Mouse (Mus musculus): ENCODE measurements around the gene Prdm16.

Gene Prdm16

GRCm38 (mm10) chr4:154558041-154558440, 78.6 kb downstream of the Prdm16 start:
- DNase-seq (ENCODE audit: low spot score in 2 of 2), result no peak

DNA sequence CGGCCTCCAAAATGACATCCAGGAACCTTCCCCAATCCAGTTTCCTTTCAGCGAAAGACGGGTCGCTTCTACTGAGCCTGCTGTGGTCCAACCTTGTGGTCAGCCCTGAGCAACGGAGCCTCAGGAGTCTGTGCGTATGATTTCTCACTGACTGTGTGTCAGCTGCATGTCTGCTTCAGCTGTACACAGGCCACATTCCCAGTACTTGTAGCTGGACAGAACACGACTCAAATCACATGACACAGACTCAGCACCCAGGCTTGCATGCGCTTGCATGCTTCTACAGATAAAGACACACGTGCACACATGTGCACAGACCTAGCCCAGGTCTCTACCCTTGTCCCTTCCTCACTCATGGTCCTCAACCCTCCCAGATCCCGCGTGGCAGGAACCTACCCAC, 79.5 kb downstream of the Prdm16 start:
- no peak for DNase-seq (ENCODE audit: low spot score in 2 of 2)

DNA sequence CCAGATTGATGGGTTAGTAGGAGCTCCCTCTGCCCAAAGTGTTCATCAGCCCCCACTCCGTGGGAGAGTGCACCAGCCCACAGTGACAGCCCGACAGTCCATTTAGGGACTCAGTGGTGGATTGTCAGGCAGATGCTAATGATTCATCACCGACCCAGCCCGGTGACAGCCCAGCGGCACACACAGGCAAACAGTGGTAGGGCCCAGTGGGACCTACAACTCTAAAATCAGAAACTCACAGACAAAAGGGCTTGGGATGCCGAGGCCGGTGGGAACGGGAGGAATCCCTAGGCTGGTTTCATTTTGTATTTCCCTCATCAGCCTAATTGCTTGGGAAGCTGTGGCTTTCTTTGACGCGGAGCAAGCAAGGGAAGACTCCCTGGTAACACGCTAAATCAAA, 80.3 kb downstream of the Prdm16 start:
- no peak for DNase-seq (ENCODE audit: low spot score in 2 of 2)

- peak; percentile 39 to 62 for DNase-seq (ENCODE audit: low spot score in 2 of 2)
These were observed 86.7 kb downstream of the Prdm16 start for GRCm38 (mm10) chr4:154549961-154550393.

DNA sequence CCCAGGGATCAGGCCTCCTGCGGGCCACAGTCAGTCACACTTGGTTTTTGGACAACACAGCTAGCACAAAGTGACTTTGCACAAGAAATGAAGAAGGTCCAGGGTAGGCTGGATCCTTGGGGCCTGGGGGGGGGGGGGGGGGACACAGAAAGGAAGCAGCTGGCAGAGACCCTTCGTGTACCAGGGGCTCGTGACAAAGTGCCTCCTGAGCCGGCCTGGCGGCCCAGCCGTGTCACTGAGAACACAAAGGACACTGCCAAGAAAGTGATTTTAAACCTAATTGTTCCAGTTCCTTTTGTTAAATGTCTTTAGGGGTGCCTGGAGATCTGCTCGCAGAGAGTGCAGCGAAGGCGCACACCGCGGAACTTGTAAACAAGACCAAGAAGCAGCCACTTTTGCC, 87.2 kb downstream of the Prdm16 start:
- no peak for DNase-seq (ENCODE audit: low spot score in 2 of 2)

DNA sequence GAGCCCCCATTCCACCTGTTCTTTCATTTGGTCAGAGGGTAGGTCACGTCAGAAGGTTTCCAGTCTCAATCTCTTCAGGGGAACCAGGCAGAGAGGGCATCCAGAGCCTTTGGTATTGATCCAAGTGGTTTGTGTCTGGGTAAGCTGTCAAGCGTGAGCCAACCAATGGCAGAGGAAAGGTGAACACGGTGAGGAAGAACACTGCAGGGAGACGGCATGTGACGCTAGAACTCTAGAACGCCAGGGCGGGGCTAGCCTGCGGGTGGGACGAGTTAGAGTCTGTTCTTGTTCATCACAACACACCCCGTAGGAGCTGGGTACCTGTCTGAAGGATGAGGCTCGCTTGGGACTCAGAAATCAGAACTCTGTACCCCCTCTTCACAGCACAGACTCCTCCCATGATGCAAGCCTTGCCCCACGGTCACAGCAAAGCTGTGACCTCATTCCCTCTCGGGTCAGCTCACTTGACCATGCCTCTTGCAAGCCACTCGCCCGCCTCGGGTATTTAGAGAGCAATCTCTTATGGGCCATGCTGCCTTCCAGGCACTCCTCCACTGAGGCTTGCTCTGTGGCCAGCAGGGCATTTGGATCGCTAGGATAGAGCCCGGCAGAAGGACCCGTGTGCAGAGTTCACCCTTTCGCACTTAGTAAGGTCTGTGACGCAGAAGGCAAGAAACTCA, 89.4 kb downstream of the Prdm16 start:
- no peak for DNase-seq (ENCODE audit: low spot score in 2 of 2)

DNA sequence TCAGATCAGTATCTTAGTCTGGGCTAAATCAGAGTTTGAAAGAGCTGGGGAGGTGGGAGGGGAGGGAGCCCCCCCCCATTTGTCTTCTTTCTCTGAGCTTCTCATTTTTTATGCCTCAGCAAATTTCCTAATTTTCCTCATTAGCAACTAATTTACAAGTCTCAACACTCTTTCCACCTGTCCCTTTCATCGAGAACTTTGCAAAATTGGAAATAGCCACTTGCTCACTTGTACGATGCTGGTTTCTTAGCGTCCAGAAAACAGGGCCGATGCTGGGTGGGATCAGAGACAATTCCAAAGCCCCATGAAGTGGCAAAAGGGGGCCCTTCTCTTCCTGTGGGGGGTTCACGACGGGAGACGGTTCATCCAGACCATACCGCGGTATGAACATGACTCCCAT, 91.4 kb downstream of the Prdm16 start:
- no peak for DNase-seq (ENCODE audit: low spot score in 2 of 2)

DNA sequence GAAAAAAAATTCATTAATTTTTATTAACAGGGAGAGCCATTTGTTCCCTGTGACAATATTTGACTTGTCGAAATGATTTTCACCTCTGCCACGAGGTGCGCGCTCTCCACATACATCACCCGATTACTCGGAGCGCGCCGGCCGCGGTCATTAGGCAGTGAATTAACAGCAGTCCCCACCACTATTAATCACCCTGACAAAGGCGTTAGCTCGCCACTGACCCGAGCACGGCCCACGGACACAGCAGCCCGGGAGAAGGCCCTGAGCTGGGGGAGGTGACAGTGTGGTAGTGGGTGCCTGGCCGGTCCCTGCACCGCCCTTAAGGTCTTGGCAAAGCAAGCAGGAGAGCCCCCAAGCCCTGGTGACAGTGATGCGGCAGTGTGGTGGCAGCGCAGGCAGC, 92.8 kb downstream of the Prdm16 start:
- no peak for DNase-seq (ENCODE audit: low spot score in 2 of 2)

DNA sequence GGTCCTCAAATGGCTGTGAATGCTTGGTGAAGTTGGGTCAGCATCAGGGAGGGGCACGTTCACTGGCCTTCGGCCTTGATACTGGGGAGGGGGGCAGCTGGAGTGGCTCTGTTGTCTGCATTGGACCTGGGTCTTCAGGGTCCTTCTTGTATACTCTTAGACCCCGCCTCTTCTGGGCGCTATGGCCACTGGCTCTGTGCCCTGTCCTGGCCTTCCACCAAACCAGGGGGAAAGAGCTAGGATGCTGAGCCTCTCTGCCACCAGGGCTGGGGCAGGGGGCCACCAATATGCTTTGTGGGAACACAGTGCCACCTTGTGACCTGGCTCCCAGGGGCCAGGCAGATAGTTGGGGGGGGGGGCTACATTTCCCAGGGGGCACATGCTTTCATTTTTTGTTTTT, 93.5 kb downstream of the Prdm16 start:
- no peak for DNase-seq (ENCODE audit: low spot score in 2 of 2)

GRCm38 (mm10) chr4:154542568-154542967, 94.1 kb downstream of the Prdm16 start:
- DNase-seq (ENCODE audit: low spot score in 2 of 2), result no peak

DNA sequence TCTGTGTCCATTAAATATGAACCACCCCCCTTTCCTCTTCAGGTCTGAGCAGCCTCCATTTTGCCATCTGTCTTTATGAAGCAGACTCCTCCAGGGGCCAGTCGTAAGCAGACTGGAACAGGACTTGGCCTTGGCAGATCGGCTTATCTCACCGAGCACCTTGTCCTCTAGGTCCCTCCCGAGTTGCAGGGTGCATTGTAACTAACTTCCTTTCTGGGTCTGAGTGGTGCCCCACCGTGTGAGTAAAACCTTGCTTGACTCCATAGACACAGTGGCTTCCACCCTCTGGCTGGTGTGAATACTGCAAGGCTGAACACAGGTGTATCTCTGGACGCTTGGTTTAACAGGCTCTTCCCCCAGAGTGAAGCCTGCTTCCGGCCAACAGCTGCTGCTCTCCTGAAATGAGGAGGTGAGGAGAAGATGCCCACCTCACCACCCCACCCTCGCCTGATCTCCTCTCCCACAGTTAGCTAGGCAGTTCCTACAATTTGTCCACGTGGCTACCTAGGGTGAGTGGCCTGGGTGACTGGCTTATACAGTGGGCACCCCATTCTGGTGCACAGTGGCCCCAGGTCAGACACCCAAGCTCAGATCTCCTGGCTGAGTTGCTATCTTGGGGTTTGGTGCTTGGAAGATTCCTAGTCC, 94.9 kb downstream of the Prdm16 start:
- DNase-seq (ENCODE audit: low spot score in 2 of 2), result no peak

- no peak for DNase-seq (ENCODE audit: low spot score in 2 of 2)
These were observed 96.0 kb downstream of the Prdm16 start for GRCm38 (mm10) chr4:154540671-154541070.

GRCm38 (mm10) chr4:154539703-154540102, 97.0 kb downstream of the Prdm16 start:
- no peak for DNase-seq (ENCODE audit: low spot score in 2 of 2)

DNA sequence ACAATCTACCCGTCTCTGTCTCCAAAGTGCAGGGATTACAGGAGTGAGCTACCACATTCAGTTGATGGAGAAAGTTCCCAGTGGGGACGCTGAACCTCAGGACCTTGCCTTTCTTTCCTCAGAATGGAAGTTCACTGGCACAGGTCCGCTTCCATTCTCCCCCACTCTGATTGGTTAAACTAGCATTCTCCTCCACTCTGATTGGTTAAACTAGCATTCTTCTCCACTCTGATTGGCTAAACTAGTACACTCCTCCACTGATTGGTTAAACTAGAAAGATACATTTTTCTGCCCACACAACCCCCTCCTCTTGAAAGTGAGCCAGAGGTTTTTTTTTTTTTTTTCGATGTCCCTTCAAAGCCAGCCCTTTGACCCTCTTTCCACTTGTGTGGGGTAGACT, 97.9 kb downstream of the Prdm16 start:
- no peak for DNase-seq (ENCODE audit: low spot score in 2 of 2)

DNA sequence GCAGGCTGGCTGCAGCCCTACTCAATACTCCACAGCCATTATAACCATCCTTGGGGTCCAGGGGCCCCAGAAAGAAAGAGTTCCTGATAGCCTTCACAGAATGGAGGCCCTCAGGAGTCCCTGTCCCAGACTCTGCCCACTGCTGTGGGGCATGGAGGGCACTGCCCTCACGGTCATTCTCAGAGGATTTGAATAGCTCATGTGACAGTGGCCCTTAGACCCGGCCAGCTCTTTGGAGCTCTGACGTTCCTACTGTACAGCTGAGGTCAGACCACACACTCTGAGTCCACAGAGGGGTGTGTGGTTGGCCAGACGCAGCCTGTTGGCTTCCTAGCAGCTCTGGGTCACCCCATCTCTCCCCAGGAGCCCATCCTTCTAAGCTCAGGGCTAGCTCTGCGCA, 100.6 kb downstream of the Prdm16 start:
- DNase-seq (ENCODE audit: low spot score in 2 of 2), result no peak

- DNase-seq (ENCODE audit: low spot score in 2 of 2), result no peak
These were observed 105.3 kb downstream of the Prdm16 start for GRCm38 (mm10) chr4:154531368-154531767.

DNA sequence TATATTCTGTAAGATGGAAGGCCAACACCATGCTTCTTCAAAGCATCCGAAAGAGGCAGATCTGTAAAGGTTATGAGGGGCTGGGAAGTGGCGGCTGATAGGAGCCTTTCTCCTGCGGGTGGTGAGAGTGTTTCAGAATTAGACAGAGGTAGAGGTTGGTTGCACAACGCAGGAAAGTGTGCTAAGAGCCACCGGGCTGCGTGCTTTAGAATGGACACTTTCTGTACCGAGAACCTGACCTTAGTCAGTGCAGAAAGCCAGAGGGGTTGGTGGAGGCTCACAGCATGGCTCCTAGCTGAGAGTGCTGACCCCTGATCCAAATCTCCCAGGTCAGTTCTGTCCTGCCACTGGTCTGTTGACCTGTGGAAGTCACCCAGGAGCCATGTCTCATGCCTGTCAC, 106.3 kb downstream of the Prdm16 start:
- no peak for DNase-seq (ENCODE audit: low spot score in 2 of 2)

- DNase-seq (ENCODE audit: low spot score in 2 of 2), result no peak
These were observed 109.2 kb downstream of the Prdm16 start for GRCm38 (mm10) chr4:154527506-154527905.

- DNase-seq (ENCODE audit: low spot score in 2 of 2), result no peak
These were observed 110.3 kb downstream of the Prdm16 start for GRCm38 (mm10) chr4:154526351-154526786.

DNA sequence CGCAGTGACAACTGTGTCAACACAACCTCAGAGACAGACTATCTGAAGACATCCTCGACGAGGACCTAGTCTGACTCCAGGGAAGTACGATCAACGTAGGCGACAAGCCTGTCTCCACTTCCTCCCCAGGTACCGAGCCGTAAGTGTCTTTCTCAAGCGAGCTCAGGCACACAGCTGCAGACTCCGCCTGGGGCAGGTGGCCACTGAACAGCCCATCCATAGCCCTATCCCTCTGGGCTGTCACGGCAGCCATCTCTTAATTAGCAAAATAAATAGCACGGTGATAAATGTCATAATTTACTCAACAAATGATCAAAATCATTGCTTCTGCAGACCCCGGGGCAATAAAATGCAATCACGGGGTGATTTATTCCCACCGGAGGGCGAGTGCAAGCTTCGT, 112.8 kb downstream of the Prdm16 start:
- DNase-seq (ENCODE audit: low spot score in 2 of 2), result no peak

DNA sequence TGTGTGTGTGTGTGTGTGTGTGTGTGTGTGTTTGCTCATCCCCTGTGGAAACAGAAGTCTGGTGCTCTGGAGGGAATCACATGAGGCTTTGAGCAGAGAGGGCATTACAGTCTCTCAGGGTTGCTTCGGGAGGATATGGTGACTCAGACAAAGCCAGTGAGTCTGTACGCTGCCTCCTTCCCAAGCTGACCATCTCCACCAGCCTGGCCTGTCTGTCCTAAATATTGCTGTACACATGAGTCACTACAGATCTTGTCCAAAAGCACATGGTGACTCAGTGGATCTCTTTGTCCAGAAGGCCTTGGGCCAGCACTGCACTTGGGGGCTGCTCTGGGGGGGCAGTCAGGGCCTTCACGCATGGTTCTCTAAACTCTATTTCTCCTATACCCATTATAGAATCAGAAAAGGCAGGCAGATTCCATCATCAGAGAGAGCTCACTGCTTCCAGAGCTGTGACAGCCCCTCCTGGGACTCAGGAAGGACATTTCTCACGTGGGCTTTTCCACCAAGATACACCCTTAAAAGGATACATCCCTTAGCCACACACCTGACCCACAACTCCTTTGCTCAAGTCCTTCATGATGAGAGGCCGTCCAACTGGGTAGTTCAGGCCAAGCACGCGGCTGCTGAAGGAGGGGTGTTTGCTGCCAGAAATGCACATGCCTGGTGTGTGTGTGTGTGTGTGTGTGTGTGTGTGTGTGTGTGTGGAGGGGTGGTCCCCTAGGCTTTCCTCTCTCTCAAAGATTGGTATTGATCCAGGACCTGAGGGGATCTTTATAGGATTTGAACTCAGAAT, 114.6 kb downstream of the Prdm16 start:
- no peak for DNase-seq (ENCODE audit: low spot score in 2 of 2)

DNA sequence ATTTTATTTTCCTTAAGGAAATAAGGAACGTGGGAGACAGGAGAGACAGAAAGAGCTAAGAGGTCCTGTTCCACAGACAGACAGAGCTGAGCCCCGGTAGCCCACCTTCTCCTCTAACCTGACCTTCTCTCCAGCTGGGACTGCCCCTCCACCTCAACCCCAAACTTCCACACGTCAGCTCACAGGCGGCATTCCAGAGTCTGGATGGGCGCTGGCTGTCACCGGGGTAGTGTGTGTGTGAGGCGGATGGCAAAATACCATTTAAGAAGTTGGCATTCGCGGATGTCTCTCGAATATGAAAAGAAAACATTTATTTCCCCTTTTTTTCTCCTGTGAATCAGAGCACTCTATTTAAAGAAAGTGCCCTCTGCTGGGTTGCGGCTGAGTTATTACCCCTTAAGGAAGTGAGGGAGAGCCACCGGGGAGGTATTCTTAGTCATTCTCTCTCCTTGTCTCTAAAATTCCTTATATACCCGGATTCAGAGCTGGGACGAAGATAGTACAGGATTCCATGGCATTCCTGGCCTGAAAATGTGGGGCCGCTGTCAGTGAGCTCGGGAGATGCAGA, 117.1 kb downstream of the Prdm16 start:
- DNase-seq (ENCODE audit: low spot score in 2 of 2), result no peak

GRCm38 (mm10) chr4:154517991-154518390, 118.7 kb downstream of the Prdm16 start:
- no peak for DNase-seq (ENCODE audit: low spot score in 2 of 2)
